ENCODE assay signal across 14 mouse cellular contexts in the genomic region with DNA sequence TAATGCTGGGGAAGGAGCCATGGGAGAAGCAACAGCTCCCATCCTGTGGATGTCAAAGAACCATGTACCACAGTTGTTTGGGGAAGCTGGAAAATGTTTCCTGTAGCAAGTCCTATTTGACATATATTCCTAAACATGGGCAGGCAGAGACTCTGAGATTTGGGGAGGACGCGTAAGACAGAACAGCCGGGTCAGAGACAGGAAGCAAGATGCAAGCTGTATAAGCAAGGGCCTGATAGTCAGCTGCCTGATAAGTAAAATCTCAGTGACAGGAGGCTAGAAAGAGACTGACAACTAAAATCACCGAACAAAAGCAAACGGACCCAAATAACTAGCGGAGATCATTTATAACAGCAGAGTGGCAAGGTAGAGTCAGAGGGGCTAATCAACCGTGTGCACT. TPM values are rescaled to one million over a fixed set of nuclear protein-coding genes. Genes with fewer than 3 reads are reported as not detected.
"Had no signal": no experiment of that assay in that cellular context is flagged by ENCODE, and none has a peak within 500 bp of the region (broad histone marks: within the 10 kb centered on the region; RNA-seq: fewer than 3 reads in every experiment).

No protein-coding gene starts in this region.

- H3K9me3 ChIP-seq: liver, embryonic 13.5 days had no signal

- H3K4me3 ChIP-seq: left cerebral cortex, adult 2 months; liver, embryonic 13.5 days had no signal

- H3K4me2 ChIP-seq: liver, embryonic 13.5 days; midbrain, embryonic 11.5 days had no signal

- DNase-seq: kidney, postnatal 10 days; kidney, postnatal 36 days; layer of hippocampus, postnatal 36 days; liver, embryonic 13.5 days; lung, adult 2 months; lung, postnatal 14 days; lung, postnatal 4 days; thymus, adult 18-20 months; thymus, postnatal 36 days had no signal

- H3K4me1 ChIP-seq: liver, embryonic 13.5 days had no signal

- H3K9ac ChIP-seq: liver, embryonic 13.5 days had no signal

- H3K36me3 ChIP-seq: liver, embryonic 13.5 days had no signal

- H3K27me3 ChIP-seq: liver, embryonic 13.5 days had no signal

- H3K27ac ChIP-seq: left cerebral cortex, adult 2 months; liver, embryonic 13.5 days had no signal

RNA-seq across cellular contexts. Expression of gene Grip1, which starts 33.3 kb away (rescaled TPM):
- total RNA-seq: megakaryocyte progenitor cell, adult 5-6 weeks; megakaryocyte-erythroid progenitor cell, adult 5-6 weeks had no signal
- polyA plus RNA-seq: spleen, adult 2 months had no signal
